Mouse (Mus musculus) neural tube, embryonic 10.5 days (tissue): ENCODE measurements around the gene Ddx60.
A peak's percentile ranks its signal among the peaks of the same experiment; 100 is the strongest.
"Not testable (repeated sequence)": the region's sequence is repeated elsewhere in the genome, so short reads cannot be mapped to it uniquely, and the experiment has no call there.

Source experiments
- DNase-seq: peaks from one replicate; pipeline ENCODE4 v3.0.0-alpha.2; 2017; ENCODE audit warnings: low spot score; ENCODE audit errors: extremely low spot score

Ddx60 gene

DNA sequence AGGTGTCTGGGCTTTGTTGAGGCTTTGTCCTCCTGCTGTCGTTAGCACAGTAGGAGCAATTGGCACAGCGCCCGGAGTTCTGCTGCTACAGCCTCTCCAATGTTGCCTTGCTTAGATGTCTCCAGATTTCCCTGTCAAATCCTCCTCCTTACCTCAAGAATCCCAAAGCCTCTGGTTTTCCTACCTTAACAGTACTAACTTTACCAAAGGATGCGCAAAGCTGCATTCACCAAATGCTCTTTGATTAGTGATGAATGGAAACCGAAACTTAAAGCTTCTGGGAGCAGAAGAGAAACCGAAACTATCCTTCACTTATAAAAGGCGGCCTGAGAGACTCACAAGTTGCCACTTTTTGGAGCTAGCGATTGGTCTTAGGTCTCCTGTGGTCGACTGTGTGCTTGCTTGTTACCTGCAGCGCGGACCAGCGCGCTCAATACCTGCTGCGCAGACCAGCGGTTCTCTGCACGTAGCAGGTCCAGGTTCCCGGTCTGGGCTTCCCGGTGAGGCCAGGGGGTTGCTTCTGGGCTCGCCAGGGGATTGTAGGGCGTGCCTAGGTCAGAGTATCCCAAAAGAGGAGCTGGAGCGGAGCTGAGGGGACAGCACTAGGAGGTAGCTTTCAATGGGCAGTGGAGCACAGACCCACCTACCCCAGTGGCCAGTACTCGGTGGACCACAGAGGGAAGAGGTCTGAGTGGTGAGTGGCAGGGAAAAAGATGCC lies at the start of gene Ddx60:
Gene Ddx60, plus strand, starts transcription at position 311 of the 718 bp plus-strand sequence.
- DNase-seq: peak; percentile 24

DNA sequence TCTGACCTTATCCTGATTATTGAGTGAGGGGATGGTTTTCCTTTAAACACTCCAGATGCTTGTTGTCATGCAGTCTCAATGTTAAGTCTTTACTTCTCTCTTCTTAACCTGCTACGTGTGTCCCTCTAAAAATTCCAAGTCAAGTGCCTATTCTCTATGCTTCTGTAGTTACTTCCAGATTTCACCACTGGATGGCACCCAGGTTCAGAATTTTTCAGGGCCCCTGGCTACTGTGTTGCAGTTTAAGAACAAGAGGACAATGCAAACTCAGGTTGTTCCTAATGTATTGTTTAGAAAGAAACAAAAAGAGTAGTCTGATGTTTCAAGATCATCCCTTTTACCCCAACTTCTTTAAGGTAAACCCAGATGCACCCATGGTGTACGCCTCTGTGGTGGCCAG lies 33.8 kb upstream of the Ddx60 start:
- DNase-seq: no peak

DNA sequence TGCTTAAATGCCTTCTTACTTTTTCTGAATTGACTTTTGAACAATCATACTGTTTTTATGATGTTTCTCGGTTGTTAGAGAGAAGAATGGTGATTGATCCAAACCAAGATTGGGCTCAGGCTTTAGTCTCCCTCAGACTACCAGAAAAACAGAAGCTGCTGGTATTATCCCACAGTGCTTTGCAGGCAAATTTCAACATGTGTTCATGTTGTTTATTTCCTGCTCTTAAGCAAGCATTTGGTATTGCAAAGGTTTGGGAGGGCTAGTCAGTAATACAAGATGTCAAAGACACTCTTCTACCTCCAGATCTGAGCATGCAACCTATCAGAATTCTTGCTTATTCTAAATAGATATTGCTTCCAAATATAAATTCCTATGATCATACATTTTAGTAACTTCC lies 31.1 kb upstream of the Ddx60 start:
- DNase-seq: no peak

DNA sequence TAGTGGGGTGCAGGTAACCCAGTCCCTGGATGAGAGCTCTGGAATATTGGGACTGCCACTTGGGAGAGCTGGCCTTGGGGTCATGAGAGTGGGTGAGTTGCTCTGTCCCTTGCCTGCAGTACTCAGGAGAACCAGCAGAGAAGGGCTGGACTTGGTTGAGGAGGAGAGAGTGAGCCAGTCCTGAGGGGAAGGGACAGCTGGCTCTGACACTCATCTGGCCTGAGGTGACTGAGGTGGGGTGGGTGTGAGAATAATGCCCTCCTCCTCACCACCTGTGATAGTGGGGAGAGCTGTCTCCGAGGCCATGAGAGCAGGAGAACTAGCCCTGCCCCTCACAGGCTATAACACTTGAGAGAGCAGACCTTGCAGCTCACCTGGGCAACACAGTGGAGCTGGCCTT lies 30.5 kb upstream of the Ddx60 start:
- no peak for DNase-seq

DNA sequence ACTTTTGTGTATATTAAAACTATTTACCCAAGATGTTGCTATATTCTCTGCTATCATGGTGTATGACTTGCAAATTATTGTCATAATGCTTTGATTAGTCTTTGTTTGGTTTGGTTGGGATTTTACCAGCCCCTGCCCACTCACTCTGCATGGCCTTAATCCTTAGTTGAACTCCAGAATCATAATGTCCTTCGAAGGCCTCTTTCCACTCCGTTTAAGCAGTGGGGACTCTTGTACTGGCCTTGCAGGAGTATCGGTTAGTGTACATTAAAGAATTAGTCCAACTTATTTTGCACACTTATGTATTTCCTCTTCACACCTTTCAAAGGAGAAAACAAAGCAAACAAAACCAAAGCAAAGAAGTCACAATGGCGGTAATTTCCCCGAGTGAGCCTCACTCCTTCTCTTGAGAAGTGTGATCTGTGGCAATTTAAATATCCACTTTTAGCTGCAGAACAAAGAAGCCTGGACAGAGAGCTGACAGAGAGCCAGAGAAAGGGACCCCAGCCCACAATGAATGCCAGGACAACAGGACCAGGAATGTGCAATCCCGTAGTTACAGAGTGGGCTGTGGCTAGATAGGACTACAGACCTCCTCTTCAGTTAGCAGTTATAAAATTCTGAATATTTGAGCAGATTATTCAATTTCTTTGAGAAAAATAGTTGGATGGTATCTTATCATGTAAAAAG lies 26.7 kb upstream of the Ddx60 start:
- no peak for DNase-seq

DNA sequence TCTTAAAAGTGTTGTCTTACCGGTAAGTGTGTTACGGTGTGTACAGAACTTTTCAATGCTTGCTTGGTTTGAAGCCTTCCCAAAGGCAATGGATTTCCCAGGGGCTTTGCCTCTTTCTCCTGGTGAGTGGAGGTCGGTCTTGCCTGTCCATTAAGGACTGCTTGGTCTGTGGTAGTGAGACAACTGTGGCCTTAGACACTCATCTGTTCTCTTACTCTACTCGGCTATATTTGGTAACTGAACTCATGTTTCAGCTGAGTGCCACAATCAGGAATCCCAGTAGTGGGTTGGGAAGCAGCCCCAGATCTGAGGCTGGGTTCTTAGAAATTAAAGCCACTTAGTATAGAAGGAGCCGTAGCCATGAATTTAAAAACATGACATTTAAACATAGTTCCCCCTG lies 25.4 kb upstream of the Ddx60 start, which contains the start of gene Palld:
Gene Palld, minus strand, starts transcription at position 170 of the 400 bp plus-strand sequence.
- no peak for DNase-seq

DNA sequence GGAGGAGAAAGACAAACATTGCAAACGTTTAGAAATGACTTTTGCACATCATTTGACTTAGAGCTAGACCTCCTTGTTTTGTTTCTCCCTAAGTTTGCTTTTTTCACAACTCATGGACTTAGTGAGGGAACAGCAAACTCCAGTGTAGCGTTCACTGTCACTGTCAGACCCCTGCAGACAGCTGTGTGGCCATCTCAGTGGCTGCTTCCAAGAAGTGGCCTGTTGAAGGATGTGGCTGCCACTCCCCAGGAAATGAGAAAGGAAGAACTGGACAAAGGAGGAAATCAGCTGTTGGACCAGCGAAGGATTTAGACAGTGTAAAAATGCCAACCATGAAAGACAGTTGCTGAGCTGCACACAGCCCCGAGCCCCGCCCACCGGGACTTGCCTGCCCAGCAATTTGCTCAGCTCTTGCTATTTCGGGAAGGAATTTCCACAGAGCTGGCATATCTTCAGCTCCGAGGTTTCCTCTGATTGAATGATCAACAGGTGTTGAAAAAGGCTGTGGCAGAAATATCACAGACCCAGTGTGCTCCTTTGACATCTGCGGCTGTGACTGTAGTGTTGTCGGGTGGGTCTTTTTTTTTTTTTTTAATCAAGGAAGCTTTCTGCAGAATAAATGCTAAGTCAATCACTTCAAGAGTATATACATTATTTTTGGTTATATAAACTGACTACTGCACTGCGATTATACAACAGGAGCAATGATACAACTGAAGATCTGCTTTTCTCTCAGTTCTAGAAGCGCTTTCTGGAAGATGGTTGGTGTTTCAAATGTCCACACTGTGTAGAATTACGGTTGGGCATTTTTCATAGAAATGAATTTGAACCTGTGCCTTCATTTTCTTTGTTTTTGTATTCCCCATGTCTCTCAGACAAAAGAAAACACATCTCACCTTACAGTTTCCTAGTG lies 19.3 kb upstream of the Ddx60 start:
- no peak for DNase-seq

DNA sequence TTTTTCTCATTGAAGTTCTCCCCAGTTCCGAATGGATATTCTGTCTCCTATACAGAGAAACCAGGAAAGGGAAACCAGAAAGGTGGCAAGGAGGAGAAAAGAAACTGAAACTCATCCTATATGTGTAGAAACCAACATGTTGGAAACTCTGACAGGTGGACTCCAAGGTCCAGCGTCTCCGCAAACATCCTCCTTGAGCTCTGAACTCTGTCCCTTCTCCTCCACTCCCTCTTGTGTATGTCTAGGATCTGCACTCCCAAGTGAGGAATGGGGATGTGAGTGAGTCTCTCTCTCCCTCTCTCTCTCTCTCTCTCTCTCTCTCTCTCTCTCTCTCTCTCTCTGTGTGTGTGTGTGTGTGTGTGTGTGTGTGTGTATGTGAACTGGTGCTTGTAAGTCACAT lies 18.6 kb upstream of the Ddx60 start:
- no peak for DNase-seq

DNA sequence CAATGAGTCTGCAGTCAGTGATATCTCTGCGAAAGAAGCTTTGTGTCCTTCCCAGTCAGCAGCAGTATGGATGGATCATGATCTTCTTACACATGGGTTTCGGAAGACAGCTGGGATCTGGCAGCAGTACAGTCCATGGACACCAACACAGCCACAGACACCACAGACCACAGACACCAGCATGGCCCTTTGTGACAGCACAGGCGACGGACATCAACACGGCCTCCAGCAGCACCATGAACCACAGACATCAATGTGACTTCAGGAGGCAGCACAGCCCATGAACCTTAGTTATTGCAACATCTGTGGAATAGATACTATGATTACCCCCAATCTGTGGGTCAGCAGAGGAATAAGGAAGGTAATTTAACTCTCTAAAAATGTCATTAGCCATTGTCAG lies 15.1 kb upstream of the Ddx60 start:
- DNase-seq: no peak

DNA sequence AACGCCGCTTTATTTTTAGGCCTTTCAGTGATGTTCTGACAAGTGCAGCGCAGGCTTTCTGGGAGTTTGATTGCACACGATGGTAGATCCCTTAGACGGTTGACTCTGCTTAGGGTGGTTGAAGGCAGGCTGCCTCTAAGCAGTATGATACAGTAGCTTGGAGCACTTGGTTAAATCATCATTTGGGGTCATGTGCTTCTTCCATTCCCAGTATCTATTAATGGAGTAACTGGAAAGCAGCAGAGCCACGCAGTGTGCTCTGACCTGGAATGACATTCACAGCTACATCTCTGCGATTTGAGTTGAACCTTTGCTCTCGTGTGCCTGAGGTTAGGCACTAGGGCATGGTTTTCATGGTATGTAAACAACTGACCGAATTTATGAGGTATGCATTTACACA lies 13.9 kb upstream of the Ddx60 start:
- DNase-seq: no peak

DNA sequence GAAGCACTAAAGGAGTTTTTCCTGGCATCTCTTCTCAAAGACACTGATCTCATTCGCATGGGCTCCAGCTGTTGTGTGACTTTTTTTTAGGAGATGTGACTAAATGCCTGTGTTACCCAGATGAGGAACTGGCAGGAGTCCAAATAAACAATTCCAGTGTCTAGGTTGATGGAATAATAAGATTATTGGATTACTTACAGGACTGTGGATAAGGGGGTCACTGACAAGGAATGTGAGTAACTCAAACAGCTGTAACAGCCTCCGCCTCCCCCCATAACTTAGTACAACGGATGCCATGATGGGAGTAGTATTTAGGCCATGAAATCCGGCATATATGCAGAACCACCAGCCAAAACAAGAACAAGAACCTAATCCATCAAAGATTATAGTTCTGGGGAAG lies 10.6 kb upstream of the Ddx60 start:
- DNase-seq: no peak

DNA sequence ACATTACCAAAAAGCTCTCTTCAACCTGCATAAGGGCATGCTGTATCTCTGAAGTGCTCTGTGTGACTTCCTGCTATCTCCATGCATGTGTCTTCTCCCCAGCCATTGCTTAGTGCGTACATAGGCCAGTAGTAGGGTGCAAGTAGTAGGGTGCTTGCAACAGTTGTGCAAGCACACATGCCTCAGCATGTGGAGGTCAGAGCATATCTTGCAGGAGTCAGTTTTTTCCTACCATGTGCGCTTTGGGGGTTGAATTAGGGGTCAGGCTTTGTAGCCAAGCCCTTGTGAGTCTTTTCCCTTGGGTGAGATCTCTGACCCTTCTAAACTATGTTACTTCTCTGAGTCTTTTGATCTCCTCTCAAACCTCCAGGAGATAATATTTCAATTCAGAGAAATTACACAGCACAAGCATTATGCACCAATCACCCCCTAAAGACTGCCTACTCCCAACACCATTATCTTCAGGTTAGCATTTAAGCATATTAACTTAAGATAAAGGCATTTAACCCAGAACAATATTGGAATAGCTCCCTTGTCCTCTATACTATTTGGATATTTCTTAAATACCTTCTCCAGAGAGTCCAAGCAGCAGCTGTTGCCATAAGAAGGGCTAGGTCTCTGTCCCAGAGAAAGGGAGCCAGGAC lies 8.6 kb upstream of the Ddx60 start:
- no peak for DNase-seq

DNA sequence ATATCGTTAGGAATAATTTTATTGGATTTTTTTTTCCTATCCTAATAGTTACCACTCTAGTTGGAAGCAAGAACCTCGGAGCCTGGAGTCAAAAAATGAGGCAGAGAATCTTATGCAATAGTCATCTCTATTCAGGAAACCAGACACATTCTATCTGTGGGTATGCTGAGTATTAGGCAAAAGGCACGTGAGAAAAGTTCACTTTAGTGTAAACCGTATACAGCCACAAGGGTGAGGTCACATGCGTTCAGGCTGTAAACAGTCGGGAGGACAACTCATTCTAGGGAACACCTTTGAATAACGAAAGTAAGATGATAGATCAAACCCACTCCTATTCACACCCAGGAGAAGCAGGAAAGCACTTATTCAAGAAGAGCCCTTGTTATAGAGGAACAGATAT lies 7.5 kb upstream of the Ddx60 start:
- no peak for DNase-seq

DNA sequence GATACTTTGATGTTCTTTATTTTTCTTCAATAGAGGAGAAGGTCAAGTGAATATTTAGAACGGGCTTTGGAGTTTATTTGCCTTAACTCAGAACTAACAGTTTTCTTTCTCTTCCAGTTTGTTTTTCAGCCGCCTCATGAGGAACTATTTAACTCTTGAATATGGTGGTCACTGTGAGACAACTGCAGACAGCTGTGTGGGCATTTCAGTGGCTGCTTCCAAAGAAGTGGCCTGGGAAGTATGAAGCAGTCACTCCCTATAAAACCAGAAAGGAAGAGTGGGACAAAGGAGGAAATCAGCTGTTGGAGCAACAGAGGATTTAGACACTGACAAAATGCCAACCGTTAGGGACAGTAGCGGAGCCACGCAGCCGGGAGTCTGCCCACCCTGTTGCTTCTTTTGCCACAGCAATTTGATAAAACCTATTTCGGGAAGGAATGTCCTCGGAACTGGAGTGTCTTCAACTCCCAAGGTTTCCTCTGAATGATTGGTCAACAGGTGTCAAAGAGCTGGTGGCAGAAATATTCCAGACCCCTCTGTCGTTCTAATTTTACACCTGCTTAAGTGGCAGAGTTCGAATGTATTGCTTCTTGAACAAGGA lies 6.3 kb upstream of the Ddx60 start:
- DNase-seq: no peak

DNA sequence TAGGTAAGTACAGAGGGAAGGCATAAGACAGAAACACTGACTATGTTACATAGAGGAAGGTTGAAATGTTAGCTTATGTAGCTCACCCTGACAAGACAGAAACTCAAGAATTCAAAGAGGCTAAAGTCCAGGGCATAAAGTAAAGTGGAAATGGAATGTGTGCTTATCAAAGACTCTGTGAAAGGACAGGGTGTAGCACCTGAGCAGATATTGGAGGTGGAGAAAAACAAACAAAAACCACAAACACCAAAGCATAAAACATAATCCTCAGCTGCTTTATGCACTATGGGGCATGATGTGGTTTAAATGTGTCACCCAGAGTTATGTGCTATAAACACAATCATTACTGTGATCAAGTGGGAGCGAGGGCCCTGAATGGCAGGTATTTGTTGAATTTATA lies 3.4 kb upstream of the Ddx60 start:
- no peak for DNase-seq

DNA sequence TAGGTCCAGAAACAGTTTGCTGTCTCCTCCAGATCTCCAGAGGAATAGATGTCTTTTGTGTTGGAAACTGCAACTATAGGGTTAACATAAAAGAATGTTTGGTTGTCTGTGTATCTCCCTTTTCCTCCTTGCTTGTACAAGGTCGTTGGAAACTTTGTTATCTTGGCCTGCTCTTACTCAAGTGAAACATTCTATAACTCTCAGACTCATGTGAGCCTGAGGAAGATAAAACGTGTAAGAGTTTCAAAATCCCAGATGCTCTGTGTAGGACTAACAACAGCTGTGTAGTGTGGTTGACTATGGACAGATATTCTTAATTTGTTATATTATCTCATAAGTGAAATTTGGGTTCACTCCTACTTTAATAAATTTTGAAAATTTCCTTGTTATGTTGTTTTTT lies 5.4 kb downstream of the Ddx60 start:
- no peak for DNase-seq

DNA sequence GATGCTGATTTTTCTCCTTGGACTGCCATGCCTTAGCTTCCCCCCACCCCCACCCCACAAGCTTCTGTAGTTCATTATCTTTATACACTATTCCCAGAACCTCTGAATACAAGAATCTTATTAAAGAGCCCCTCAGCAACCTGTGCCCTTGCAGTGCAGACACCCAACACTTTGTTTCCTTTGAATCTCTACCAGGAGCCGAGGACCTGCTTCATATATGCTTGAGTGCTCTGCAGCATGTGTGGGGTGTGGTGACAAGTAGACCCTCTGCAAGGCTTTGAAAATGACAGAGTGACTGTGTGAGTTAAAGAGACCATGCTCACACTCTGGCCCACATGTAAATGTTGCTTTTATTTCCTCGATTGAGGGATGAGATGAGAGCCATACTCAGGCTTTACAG lies 9.7 kb downstream of the Ddx60 start:
- DNase-seq: no peak

DNA sequence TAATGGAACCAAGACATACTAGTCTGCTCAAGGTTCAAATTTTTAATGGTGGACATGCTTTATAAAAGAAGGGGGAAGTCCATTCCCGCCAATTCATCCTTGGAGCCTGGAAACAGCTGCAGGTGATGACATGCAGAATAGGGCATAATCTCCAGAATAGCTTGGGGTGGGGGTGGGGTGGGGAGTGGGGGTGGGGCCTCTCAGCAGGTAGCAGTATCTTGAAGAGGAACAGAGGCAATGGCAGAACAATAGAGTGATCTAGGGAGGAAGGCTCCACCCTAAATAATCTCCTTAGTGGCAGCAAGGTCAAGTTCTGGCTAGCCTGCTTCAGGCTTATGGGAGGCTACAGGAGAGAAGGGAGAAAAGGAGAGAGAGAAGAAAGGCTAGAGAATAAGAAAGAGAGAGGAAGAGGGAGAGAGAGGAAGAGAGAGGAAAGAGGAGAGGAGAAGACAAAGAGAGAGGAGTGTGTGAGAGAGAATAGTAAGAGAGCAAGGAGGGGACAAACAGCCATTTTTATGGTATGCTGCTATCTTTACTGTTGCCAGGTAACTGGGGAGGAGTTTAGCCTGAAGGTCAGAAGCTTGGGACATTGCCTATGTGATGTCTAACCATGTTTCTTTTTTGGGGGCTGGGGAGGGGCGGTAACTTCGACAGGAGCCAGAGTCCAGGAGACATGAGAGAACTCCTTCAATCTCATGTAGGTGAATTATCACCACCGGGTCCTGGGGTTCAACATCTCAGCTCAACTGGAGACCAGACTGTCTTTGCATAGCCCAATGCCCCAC lies 36.9 kb downstream of the Ddx60 start:
- not testable (repeated sequence) for DNase-seq

DNA sequence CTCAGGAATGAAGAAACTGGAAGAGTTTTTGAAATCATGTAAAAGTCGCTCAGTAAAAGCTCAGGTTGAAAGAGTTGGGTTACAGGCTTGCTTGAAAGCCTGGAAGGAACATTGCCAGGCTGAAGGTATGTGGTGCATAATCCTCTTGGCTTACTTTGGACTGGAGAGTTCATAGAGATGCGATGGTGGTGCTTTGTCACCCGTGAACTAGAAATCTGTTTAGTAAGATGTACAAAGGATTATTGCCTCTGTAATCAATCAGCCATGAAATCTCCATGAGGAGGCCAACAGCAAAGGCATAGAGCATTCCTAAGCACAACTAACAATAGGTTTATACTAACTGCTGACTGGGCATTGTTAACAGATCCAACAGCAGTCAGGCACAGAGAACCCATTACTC lies 41.7 kb downstream of the Ddx60 start:
- DNase-seq: no peak

DNA sequence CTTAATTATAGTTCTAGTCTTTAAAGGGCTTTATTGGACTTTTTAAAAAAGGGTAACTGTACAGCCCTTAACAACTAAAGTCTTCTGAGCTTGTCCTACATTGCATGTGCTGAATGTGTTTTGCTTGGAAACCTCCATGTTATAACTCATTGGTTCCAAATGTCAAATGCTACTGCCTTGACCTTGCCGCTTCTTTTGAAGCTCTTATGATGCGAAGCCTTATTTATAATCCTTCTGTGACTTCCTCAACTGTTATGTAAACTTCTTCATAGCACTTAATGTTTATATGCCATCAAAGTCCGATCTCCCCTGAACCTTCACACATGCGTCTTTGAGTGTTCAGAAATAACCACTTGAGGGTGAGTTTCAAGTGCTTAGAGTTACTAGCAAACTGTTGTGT lies 57.1 kb downstream of the Ddx60 start:
- no peak for DNase-seq
